Mouse (Mus musculus) megakaryocyte, embryonic 14.5 days (primary cell): ENCODE measurements around the gene Zfp639.

Experiments used
- FLI1 ChIP-seq: IDR thresholded peaks from 2 replicates; pipeline ENCODE4 v1.6.1; 2012; ENCODE audit warnings: low read length, inconsistent platforms, mixed read lengths
- GATA1 ChIP-seq: IDR thresholded peaks from 3 replicates; pipeline ENCODE4 v1.6.1; 2012; ENCODE audit warnings: mixed read lengths, low read length, inconsistent platforms, borderline replicate concordance

DNA sequence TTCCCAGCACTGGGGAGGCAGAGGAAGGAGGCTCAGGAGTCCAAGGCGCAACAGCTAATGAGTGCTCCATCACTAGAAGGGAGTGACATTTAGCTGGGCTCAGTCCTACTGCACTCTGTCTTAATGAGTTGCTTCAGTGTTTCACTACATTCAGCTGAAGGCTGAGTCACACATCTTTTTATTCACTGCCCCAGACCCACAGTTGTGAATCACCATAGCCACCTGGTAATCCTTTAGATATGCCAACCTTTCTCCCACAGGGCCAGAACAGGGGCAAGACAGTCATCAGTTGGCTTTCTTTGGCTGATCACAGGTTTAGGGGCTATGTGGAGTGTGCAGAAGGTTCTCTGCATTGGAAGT is 13.4 kb upstream of the Zfp639 start:
- no peak for TF ChIP-seq GATA1
- no peak for TF ChIP-seq FLI1
